Mouse (Mus musculus) cortical plate, adult 2 months (tissue): ENCODE results near the gene Nptxr.

Source experiments
- CTCF ChIP-seq: fragments of 200-500 bp; IDR thresholded peaks from 2 replicates; pipeline ENCODE4 v1.5.1; 2011; ENCODE audit warnings: mild to moderate bottlenecking, control low read depth, low read length; ENCODE audit not compliant: insufficient read depth; ENCODE audit errors: extremely low read depth
- POLR2A ChIP-seq: fragments of 200-500 bp; IDR thresholded peaks from 2 replicates; pipeline ENCODE4 v1.6.1; 2011; ENCODE audit warnings: mild to moderate bottlenecking, low read length, control low read depth; ENCODE audit not compliant: insufficient read depth; ENCODE audit errors: extremely low read depth

- TF ChIP-seq CTCF (no peak), POLR2A (no peak)
Measured at GRCm38 (mm10) chr15:79768302-79768701, 36.3 kb downstream of the Nptxr start.
